Mouse (Mus musculus) lung, embryonic 14.5 days (tissue): ENCODE measurements at regions not wholly inside any gene's neighbourhood (a gene's known extent, or its start where the extent isn't known, plus 50 kb on each side); places are given as distances from the start of the nearest gene placed in this dataset.

ENCODE experiments used
- ATAC-seq: fragments of 200-750 bp; cut with Nextera tagmentation; 2 replicates; pipeline ENCODE4 v1.8.0; 2017; ENCODE audit warnings: mild to moderate bottlenecking, moderate TSS enrichment, moderate library complexity; ENCODE audit not compliant: insufficient read depth
- DNase-seq: peaks from one replicate; pipeline ENCODE4 v3.0.0-alpha.2; 2015
- H3K27ac ChIP-seq: fragments of 300-500 bp; sonication (generic); 2 replicates; pipeline ENCODE4 v1.5.1; 2014; ENCODE audit warnings: low read depth, mild to moderate bottlenecking, moderate library complexity
- H3K27me3 ChIP-seq: fragments of 300-500 bp; sonication (generic); 2 replicates; pipeline ENCODE4 v1.6.1; 2014; ENCODE audit warnings: low read length, control low read depth; ENCODE audit not compliant: insufficient read depth
- H3K36me3 ChIP-seq: fragments of 300-500 bp; sonication (generic); 2 replicates; pipeline ENCODE4 v1.6.1; 2014; ENCODE audit warnings: control low read depth; ENCODE audit not compliant: insufficient read depth
- H3K4me1 ChIP-seq: fragments of 300-500 bp; sonication (generic); 2 replicates; pipeline ENCODE4 v1.6.1; 2014; ENCODE audit warnings: antibody characterized with exemption, control low read depth; ENCODE audit not compliant: insufficient read depth
- H3K4me2 ChIP-seq: fragments of 300-500 bp; sonication (generic); 2 replicates; pipeline ENCODE4 v1.6.1; 2014; ENCODE audit warnings: mild to moderate bottlenecking
- H3K4me3 ChIP-seq: fragments of 300-500 bp; sonication (generic); 2 replicates; pipeline ENCODE4 v1.5.1; 2014; ENCODE audit warnings: low read depth, low read length
- H3K9ac ChIP-seq: fragments of 300-500 bp; sonication (generic); 2 replicates; pipeline ENCODE4 v1.6.1; 2014
- H3K9me3 ChIP-seq: fragments of 300-500 bp; sonication (generic); 2 replicates; pipeline ENCODE4 v1.6.1; 2016; ENCODE audit warnings: low read depth, low read length, control low read depth
- CTCF ChIP-seq: IDR thresholded peaks from 2 replicates; pipeline ENCODE4 v1.5.1; 2016; ENCODE audit warnings: antibody characterized with exemption, low read depth
- WGBS: fragments of 180-500 bp; shearing (Covaris S2); extraction: QIAGEN DNeasy Blood & Tissue Kit; methylation state at CpG from one replicate; pipeline ENCODE4 v1.1.7; 2014; 5-methylcytosine and 5-hydroxymethylcytosine counted together

DNA sequence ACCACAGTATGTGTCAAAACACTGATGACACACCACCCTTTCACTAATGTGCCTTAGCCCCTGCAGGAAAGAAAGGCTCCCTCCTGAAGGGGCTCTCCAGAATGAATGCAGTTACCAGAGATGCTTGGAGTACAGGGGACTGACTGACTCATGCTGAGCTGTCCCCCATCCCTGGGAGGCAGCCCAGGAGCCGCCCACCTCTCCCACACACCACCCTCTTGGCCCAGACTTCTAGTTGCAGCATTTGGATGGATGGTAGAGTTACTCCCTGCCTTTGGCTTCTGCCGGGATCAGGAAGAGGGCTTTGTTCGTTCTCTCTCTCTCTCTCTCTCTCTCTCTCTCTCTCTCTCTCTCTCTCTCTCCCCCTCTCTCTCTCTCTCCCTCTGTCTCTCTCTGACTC lies 53.4 kb upstream of the Jun start:
- TF ChIP-seq CTCF = no peak
- Histone ChIP-seq H3K9me3 (no peaks in the 10 kb centered on the region), H3K9ac (no peak overlapping the region), H3K27me3 (no peaks in the 10 kb centered on the region), H3K36me3 (no peaks in the 10 kb centered on the region), H3K4me3 (no peak overlapping the region), H3K4me2 (peak overlapping the region; percentile 40; the same call in 1 of the 2 replicates), H3K4me1 (peaks cover 11% of the 10 kb centered on the region; the same call in 1 of the 2 replicates), H3K27ac (peak overlapping the region; percentile 73)
- DNase-seq (no peak), ATAC-seq (peak; percentile 59; the same call in 1 of the 2 replicates)
- 21% methylated on average over 3 of the region's 3 CpGs for WGBS

DNA sequence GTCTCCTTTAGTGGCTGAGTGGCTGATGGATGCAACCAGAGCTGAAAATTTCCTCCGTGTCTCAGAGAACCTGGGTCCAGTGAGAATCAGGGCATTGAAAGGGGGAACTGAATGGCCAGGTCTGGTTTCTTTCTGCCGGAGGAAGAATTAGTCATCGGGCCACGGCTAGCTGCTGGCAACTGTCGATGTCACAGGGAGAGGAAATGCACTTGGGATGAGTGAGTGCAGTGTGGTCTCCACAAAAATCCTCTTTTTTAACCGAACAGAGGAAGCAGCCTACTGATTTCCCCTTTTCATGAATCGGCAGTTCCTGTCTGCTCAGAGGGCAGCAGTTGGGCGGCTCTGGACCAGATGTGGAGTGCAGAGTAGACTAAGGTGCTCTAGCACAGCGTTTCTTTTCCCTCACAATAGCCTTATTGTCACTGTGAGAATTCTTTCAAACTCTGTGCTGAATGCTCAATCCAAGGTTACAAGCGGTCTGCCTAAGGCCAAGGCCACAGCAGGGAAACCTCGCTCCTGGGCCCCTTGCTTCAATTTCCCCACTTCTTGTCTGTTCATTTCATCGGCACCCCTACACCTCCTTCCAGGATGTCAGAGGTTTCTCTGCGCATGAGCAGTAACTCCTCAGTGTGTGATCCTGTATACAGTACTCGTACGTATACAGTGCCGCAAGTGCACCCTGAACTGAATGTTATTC lies 54.1 kb upstream of the Jun start:
- Histone ChIP-seq H3K9me3 (no peaks in the 10 kb centered on the region), H3K4me2 (peak overlapping the region; percentile 40), H3K27me3 (no peaks in the 10 kb centered on the region), H3K4me1 (peaks cover 11% of the 10 kb centered on the region; the same call in 1 of the 2 replicates), H3K4me3 (no peak overlapping the region), H3K36me3 (no peaks in the 10 kb centered on the region), H3K27ac (peak overlapping the region; percentile 73), H3K9ac (no peak overlapping the region)
- ATAC-seq (peak; percentile 41; the same call in 1 of the 2 replicates), DNase-seq (peak; percentile 63)
- no peak for TF ChIP-seq CTCF
- WGBS = 26% methylated on average over 16 of the region's 16 CpGs

DNA sequence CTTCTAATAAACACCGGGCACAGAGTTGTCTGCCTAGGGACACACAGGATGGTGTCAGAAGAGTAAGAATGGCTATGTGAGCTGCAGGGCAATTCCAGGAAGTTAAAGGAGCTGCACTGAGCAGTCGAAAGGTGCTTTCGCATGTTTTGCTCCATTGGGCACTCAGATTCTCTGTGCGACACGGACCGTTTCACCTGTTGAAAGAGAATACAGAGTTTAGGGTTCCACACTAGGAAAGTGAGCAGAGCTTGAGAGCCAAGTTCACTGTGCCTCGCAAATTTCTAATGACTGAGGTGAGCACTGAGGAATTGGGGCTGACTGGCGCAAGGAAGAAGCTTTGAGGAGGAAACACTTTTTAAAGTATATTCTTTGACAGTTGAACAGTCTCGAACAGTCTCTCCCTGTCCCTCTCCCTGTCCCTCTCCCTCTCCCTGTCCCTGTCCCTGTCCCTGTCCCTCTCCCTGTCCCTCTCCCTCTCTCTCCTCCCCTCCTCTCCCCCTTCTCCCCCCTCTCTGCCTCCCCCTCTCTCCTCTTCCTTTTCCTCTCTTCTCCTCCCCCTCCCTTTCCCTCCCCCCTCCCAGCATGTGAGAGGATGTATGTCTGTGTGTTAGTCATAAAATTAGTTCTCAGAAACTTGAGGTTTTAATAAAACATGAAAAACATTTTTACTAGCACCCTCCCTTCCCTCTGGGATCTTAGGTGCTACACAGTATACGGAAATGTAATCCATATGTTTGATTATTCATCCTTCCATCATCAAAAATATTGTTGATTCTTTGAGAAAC lies 55.1 kb upstream of the Jun start:
- Histone ChIP-seq H3K9ac (no peak overlapping the region), H3K27me3 (no peaks in the 10 kb centered on the region), H3K4me2 (no peak overlapping the region), H3K36me3 (no peaks in the 10 kb centered on the region), H3K9me3 (no peaks in the 10 kb centered on the region), H3K4me3 (no peak overlapping the region), H3K27ac (0 out of 2 replicates have a peak overlapping the region, but pooled peaks have one; percentile 38), H3K4me1 (peaks cover 11% of the 10 kb centered on the region; the same call in 1 of the 2 replicates)
- ATAC-seq (no peak), DNase-seq (no peak)
- TF ChIP-seq CTCF = no peak
- WGBS = 66% methylated on average over 10 of the region's 10 CpGs

DNA sequence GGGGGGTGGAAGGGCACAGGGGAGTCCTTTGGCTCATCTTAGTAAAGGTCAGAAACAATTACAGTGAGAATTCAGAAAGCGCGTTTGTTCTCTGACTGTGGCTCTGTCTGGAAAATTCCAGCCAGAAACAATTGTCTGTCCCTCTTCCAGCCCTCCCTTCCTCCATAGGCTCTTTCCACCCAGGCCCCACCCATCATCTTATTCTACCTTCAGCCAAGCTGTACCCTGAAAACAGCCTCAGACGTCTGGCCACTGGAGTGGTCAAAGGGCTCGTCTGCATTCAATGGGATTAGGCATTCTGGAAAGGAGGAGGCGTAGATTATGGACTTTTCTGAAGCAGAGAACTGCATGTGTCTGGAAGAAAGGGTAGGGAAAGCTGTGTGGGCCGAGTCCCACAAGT lies 56.8 kb upstream of the Jun start:
- H3K27ac ChIP-seq = peak overlapping the region; percentile 30; the same call in 1 of the 2 replicates
- no peak for ATAC-seq
- no peak for DNase-seq
- no peak overlapping the region for H3K9ac ChIP-seq
- no peak overlapping the region for H3K4me3 ChIP-seq
- no peak overlapping the region for H3K4me2 ChIP-seq
- 77% methylated on average over 6 of the region's 6 CpGs for WGBS
- H3K9me3 ChIP-seq = no peaks in the 10 kb centered on the region
- H3K36me3 ChIP-seq = no peaks in the 10 kb centered on the region
- TF ChIP-seq CTCF = no peak
- peaks cover 11% of the 10 kb centered on the region; the same call in 1 of the 2 replicates for H3K4me1 ChIP-seq
- no peaks in the 10 kb centered on the region for H3K27me3 ChIP-seq

DNA sequence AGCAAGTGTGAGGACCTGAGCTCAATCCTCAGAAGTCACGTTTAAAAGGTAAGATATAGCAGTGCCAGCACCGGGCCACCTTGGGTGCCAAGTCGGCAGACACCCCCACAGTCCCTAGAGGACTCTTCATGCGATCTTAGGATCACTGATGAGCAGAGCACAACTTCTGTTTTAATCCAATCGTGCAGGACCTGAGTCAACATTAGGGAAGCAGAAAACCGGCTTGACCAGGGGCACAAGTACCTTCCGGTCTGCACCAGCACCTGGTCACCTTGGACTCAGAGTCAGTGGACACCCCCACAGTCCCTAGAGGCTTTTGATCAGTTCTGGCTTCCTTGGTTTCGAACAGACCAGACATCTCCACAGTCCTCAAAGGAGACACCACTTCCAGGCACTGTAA lies 58.8 kb upstream of the Jun start:
- WGBS = 76% methylated on average over 8 of the region's 8 CpGs

DNA sequence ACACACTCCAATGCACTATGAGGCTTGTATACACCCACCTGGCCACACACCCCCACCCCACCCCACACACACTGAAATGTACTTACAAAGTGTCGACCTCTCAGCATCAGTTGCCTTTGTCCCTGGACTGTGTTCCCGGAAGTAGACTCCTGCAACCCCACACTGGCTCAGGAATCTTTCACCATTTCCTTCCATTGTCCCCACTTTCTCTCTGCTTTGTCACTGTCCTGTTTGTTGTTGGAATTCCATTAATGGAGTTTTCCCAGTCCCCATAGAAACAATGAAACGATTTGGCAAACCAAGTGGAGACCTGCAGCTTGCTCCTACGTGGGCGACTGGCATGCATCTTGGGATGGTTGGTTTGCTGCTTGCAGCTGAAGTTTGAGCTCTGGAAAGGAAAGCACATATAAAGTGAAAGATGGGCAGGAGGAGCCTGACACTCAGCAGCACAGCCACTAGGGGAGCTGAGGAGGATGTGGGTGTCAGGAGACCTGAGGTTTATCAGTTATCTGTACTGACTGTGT lies 65.2 kb upstream of the Jun start:
- no peaks in the 10 kb centered on the region for H3K27me3 ChIP-seq
- no peak overlapping the region for H3K4me2 ChIP-seq
- no peaks in the 10 kb centered on the region for H3K9me3 ChIP-seq
- DNase-seq (peak; percentile 40), ATAC-seq (peak; percentile 60; the same call in 1 of the 2 replicates)
- no peaks in the 10 kb centered on the region for H3K36me3 ChIP-seq
- no peak overlapping the region for H3K4me3 ChIP-seq
- H3K4me1 ChIP-seq = no peaks in the 10 kb centered on the region
- 48% methylated on average over 5 of the region's 5 CpGs for WGBS
- no peak overlapping the region for H3K27ac ChIP-seq
- peak; percentile 56 for TF ChIP-seq CTCF
- H3K9ac ChIP-seq = no peak overlapping the region

More for the DNA sequence above, 58.8 kb upstream of the Jun start:
- H3K4me2 ChIP-seq = no peak overlapping the region
- no peak overlapping the region for H3K4me3 ChIP-seq
- DNase-seq (no peak), ATAC-seq (no peak)
- peaks cover 4% of the 10 kb centered on the region; the same call in 1 of the 2 replicates for H3K4me1 ChIP-seq
- no peaks in the 10 kb centered on the region for H3K36me3 ChIP-seq
- H3K9me3 ChIP-seq = no peaks in the 10 kb centered on the region
- no peaks in the 10 kb centered on the region for H3K27me3 ChIP-seq
- no peak overlapping the region for H3K9ac ChIP-seq
- no peak overlapping the region for H3K27ac ChIP-seq
- TF ChIP-seq CTCF = no peak

DNA sequence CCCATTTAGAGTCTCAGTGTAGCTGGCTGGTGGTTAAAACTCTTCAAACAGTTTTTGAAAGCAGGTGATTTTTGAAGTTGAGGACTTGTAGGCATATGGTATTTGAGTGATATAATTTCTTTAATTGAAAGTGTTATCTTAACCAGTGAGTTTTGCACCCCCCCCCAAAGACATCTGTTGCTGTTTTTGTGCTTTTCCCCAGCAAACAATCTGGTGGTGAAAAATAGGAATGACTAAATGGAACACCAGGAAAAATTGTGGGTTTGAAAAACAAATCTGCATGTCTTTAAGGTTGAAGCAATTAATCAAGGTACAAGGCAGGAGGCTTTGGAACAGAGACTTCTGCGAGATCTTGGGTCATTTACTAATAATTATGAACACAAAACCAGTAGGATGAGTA lies 68.9 kb upstream of the Jun start:
- DNase-seq (no peak), ATAC-seq (no peak)
- H3K9ac ChIP-seq = no peak overlapping the region
- no peak overlapping the region for H3K4me2 ChIP-seq
- TF ChIP-seq CTCF = no peak
- no peak overlapping the region for H3K27ac ChIP-seq
- H3K4me1 ChIP-seq = no peaks in the 10 kb centered on the region
- no peaks in the 10 kb centered on the region for H3K9me3 ChIP-seq
- H3K27me3 ChIP-seq = no peaks in the 10 kb centered on the region
- 79% methylated on average over 1 of the region's 1 CpGs for WGBS
- no peak overlapping the region for H3K4me3 ChIP-seq
- H3K36me3 ChIP-seq = no peaks in the 10 kb centered on the region
